Mouse (Mus musculus): Measurements from ENCODE around the gene Spats2.
"Not testable (repeated sequence)": the region's sequence is repeated elsewhere in the genome, so short reads cannot be mapped to it uniquely, and the experiment has no call there.

GRCm38 (mm10) chr15:99076011-99076410 lies 49.7 kb upstream of the Spats2 start:
- TF ChIP-seq POLR2A (IDR thresholded peaks at IDR 0.05; ENCODE audit: low read depth, low read length); CTCF (IDR thresholded peaks at IDR 0.05; ENCODE audit: borderline replicate concordance, insufficient read depth, low read length): not testable (repeated sequence)
